Mouse (Mus musculus) kidney, adult 2 months (tissue): ENCODE results near the gene Selenon. TPM values are rescaled to one million over a fixed set of nuclear protein-coding genes. Genes with fewer than 3 reads are reported as not detected.

Source experiments
- DNase-seq: peaks from one replicate; pipeline ENCODE4 v3.0.0; 2021
- H3K27ac ChIP-seq: fragments of 200-500 bp; 2 replicates; pipeline ENCODE4 v1.5.1; 2012; ENCODE audit warnings: low read depth, low read length, control low read depth, inconsistent platforms; ENCODE audit not compliant: insufficient read depth
- H3K27me3 ChIP-seq: fragments of 200-500 bp; replicated peaks from 2 replicates; pipeline ENCODE4 v1.6.1; 2012; ENCODE audit warnings: mild to moderate bottlenecking, moderate library complexity, low read length, inconsistent platforms; ENCODE audit not compliant: control insufficient read depth, insufficient read depth
- H3K36me3 ChIP-seq: fragments of 200-500 bp; 2 replicates; pipeline ENCODE4 v1.6.1; 2012; ENCODE audit warnings: mild to moderate bottlenecking, moderate library complexity, low read length, inconsistent platforms; ENCODE audit not compliant: control insufficient read depth, insufficient read depth
- H3K4me1 ChIP-seq: fragments of 200-500 bp; 2 replicates; pipeline ENCODE4 v1.6.1; 2011; ENCODE audit warnings: low read length; ENCODE audit not compliant: control insufficient read depth, insufficient read depth
- H3K4me3 ChIP-seq: fragments of 200-500 bp; 2 replicates; pipeline ENCODE4 v1.5.1; 2011; ENCODE audit warnings: mild to moderate bottlenecking, low read depth, low read length, control low read depth; ENCODE audit not compliant: insufficient read depth
- CTCF ChIP-seq: fragments of 200-500 bp; conservative IDR thresholded peaks from 2 replicates; pipeline ENCODE4 v1.5.1; 2011; ENCODE audit warnings: low read depth, mild to moderate bottlenecking, control low read depth, low read length, moderate library complexity, mixed read lengths; ENCODE audit not compliant: insufficient read depth, insufficient read length
- POLR2A ChIP-seq: fragments of 200-500 bp; IDR thresholded peaks from one replicate; pipeline ENCODE4 v1.6.1; 2011; ENCODE audit warnings: low read depth, low read length, control low read depth
- WGBS: fragments of 180-500 bp; shearing (Covaris S2); methylation state at CpG from one replicate; pipeline ENCODE4 v1.1.7; 2018; 5-methylcytosine and 5-hydroxymethylcytosine counted together
- polyA plus RNA-seq: library from polyadenylated mRNA; depleted of rRNA; stranded (reverse); fragments of >200 nt; gene quantifications from 2 replicates; pipeline ENCODE4 v1.2.3, GENCODE M21; 2012

Selenon gene
- polyA plus RNA-seq, 1 experiment: 9.8 TPM

- DNase-seq: no peak
- no peak for TF ChIP-seq CTCF
- Histone ChIP-seq H3K4me1 (peaks cover 5% of the 10 kb centered on the region; the same call in 1 of the 2 replicates), H3K36me3 (no peaks in the 10 kb centered on the region), H3K27me3 (no peaks in the 10 kb centered on the region), H3K27ac (no peak overlapping the region), H3K4me3 (no peak overlapping the region)
- 89% methylated on average over 1 of the region's 1 CpGs for WGBS
Observed at GRCm38 (mm10) chr4:134586631-134587030, 34.7 kb upstream of the Selenon start.

- H3K36me3 ChIP-seq: no peaks in the 10 kb centered on the region
- no peaks in the 10 kb centered on the region for H3K27me3 ChIP-seq
- DNase-seq: no peak
- no peak overlapping the region for H3K27ac ChIP-seq
- H3K4me3 ChIP-seq: no peak overlapping the region
- H3K4me1 ChIP-seq: 0 out of 2 replicates have a peak, but pooled peaks cover under 1% of the 10 kb centered on the region
- TF ChIP-seq POLR2A: no peak
- TF ChIP-seq CTCF: no peak
- 88% methylated on average over 7 of the region's 7 CpGs for WGBS
Observed at GRCm38 (mm10) chr4:134586126-134586525, 34.2 kb upstream of the Selenon start.

- TF ChIP-seq POLR2A: no peak
- TF ChIP-seq CTCF: peak; percentile 57
- 53% methylated on average over 3 of the region's 3 CpGs for whole genome bisulfite sequencing
- no peak overlapping the region for H3K27ac ChIP-seq
- H3K27me3 ChIP-seq: no peaks in the 10 kb centered on the region
- no peaks in the 10 kb centered on the region for H3K36me3 ChIP-seq
- H3K4me3 ChIP-seq: no peak overlapping the region
- DNase-seq: no peak
- H3K4me1 ChIP-seq: peaks cover 3% of the 10 kb centered on the region; the same call in 1 of the 2 replicates
Observed at GRCm38 (mm10) chr4:134583513-134583912, 31.5 kb upstream of the Selenon start.

GRCm38 (mm10) chr4:134581365-134581764 is 29.4 kb upstream of the Selenon start:
- Histone ChIP-seq H3K27ac (no peak overlapping the region), H3K4me1 (peaks cover 3% of the 10 kb centered on the region; the same call in 1 of the 2 replicates), H3K36me3 (no peaks in the 10 kb centered on the region), H3K4me3 (no peak overlapping the region), H3K27me3 (no peaks in the 10 kb centered on the region)
- no peak for DNase-seq
- no peak for TF ChIP-seq POLR2A
- no peak for TF ChIP-seq CTCF
- WGBS: 82% methylated on average over 8 of the region's 8 CpGs

GRCm38 (mm10) chr4:134580351-134581148 is 28.6 kb upstream of the Selenon start:
- Histone ChIP-seq H3K36me3 (no peaks in the 10 kb centered on the region), H3K4me3 (no peak overlapping the region), H3K27ac (no peak overlapping the region), H3K27me3 (no peaks in the 10 kb centered on the region), H3K4me1 (peaks cover 3% of the 10 kb centered on the region; the same call in 1 of the 2 replicates)
- no peak for TF ChIP-seq POLR2A
- no peak for TF ChIP-seq CTCF
- WGBS: 82% methylated on average over 15 of the region's 15 CpGs
- DNase-seq: no peak

GRCm38 (mm10) chr4:134579620-134580019 is 27.7 kb upstream of the Selenon start:
- TF ChIP-seq POLR2A (no peak), CTCF (no peak)
- H3K4me1 ChIP-seq: peaks cover 3% of the 10 kb centered on the region; the same call in 1 of the 2 replicates
- no peaks in the 10 kb centered on the region for H3K27me3 ChIP-seq
- DNase-seq: no peak
- H3K27ac ChIP-seq: no peak overlapping the region
- 16% methylated on average over 5 of the region's 5 CpGs for WGBS
- no peaks in the 10 kb centered on the region for H3K36me3 ChIP-seq
- H3K4me3 ChIP-seq: no peak overlapping the region

- WGBS: 15% methylated on average over 11 of the region's 11 CpGs
- peak; percentile 25 for DNase-seq
- Histone ChIP-seq H3K4me1 (peaks cover 3% of the 10 kb centered on the region; the same call in 1 of the 2 replicates), H3K27ac (no peak overlapping the region), H3K36me3 (no peaks in the 10 kb centered on the region), H3K27me3 (no peaks in the 10 kb centered on the region), H3K4me3 (no peak overlapping the region)
- TF ChIP-seq CTCF (0 out of 2 replicates have a peak, but pooled peaks have one; percentile 28), POLR2A (no peak)
Observed at GRCm38 (mm10) chr4:134579212-134579611, 27.2 kb upstream of the Selenon start.
